Mouse (Mus musculus): Measurements from ENCODE around the gene Clic5.

- TF ChIP-seq TAL1 (IDR thresholded peaks at IDR 0.05; ENCODE audit: low read length) (no peak), GATA1 (IDR thresholded peaks at IDR 0.05; ENCODE audit: low read length) (no peak)
Observed at GRCm38 (mm10) chr17:44228428-44228827, 40.0 kb downstream of the Clic5 start.

All from erythroblast, embryonic 14.5 days (primary cell).